Mouse (Mus musculus): ENCODE data around the gene Rapgef1. TPM values are rescaled to one million over a fixed set of nuclear protein-coding genes. Genes with fewer than 3 reads are reported as not detected.

The Rapgef1 gene
- total RNA-seq (2014; fragmentation: Nextera tagmentation) (42.0 and 42.8 TPM in 2 replicates), total RNA-seq (2017) (24.3 and 25.4 TPM in 2 replicates), polyA plus RNA-seq (2012) (37.2 and 43.3 TPM in 2 replicates)

DNA sequence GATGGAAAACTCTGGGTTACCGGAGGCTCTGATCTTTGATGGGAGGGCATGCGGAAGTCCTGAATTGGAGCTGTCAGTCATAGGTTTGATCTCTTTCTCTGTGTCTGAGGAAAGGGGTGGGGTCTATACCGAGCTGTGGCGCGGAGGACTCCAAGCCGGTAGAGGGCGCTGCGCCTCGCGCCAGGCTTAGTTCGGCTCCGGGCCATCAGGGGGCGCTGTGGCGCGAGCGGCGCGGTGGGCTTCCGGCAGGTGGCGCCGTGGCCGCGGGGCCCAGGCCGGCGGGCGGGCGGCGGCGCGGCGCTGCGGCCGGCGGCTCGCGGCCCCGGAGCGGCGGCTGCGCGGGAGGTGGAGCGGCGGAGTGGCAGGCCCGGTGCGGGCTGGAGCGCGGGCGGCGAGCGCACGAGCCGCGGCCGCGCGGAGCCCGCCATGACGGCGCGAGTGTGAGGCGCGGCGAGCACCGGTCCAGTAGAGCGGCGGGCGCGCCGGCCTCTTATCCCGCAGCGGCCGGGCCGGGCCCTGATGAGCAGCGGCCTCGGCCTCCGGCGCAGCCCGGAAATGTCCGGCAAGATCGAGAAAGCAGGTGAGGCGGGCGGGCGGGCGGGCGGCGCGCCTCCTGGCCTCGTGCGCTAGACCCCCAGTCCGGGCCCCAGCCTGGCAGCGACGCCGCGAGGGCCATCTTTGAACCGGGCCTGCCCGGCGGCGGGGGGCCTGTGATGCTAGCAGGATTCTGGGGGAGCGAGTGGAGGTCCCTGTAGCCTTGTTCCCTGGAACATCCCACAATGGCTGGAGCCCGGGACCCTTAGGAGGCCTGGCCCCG lies at the start of gene Rapgef1:
Gene Rapgef1, plus strand, starts transcription at position 237 of the 817 bp plus-strand sequence.
- Histone ChIP-seq H3K4me3 (ENCODE audit: low read depth, low read length) (peak within 1 kb of the TSS; percentile 82), H3K27me3 (ENCODE audit: insufficient read depth, low read length) (peaks cover 15% of the 10 kb centered on the region), H3K9me3 (replicated peaks) (no peaks in the 10 kb centered on the region), H3K4me1 (ENCODE audit: insufficient read depth, low read depth, low read length) (peaks cover 50% of the 10 kb centered on the region), H3K36me3 (replicated peaks) (peaks cover 31% of the 10 kb centered on the region)
- TF ChIP-seq TAL1 (conservative IDR thresholded peaks at IDR 0.05; ENCODE audit: low read depth, low read length) (no peak), GATA2 (IDR thresholded peaks at IDR 0.05; ENCODE audit: borderline replicate concordance, low read depth, low read length) (no peak), POLR2AphosphoS5 (IDR thresholded peaks at IDR 0.05; ENCODE audit: insufficient replicate concordance, low read depth, low read length) (no peak), CTCF (IDR thresholded peaks at IDR 0.05; ENCODE audit: low read depth, low read length) (peak; percentile 99), GATA1 (IDR thresholded peaks at IDR 0.05; ENCODE audit: borderline replicate concordance, low read length) (no peak)
- ATAC-seq (ENCODE audit: extremely low read depth, insufficient number of reproducible peaks, low FRiP score, poor library complexity, severe bottlenecking): peak; percentile 28; the same call in 1 of the 2 replicates
- peak; percentile 70 for DNase-seq (ENCODE audit: low spot score)

- Histone ChIP-seq H3K36me3 (replicated peaks) (no peaks in the 10 kb centered on the region), H3K9me3 (replicated peaks) (no peaks in the 10 kb centered on the region), H3K27me3 (ENCODE audit: insufficient read depth, low read length) (peaks cover 18% of the 10 kb centered on the region), H3K4me3 (ENCODE audit: low read depth, low read length) (no peak overlapping the region), H3K4me1 (ENCODE audit: insufficient read depth, low read depth, low read length) (peaks cover 11% of the 10 kb centered on the region; the same call in 1 of the 2 replicates)
- DNase-seq (ENCODE audit: low spot score) (no peak), ATAC-seq (ENCODE audit: extremely low read depth, insufficient number of reproducible peaks, low FRiP score, poor library complexity, severe bottlenecking) (no peak)
- no peak for TF ChIP-seq GATA2 (IDR thresholded peaks at IDR 0.05; ENCODE audit: borderline replicate concordance, low read depth, low read length)
- no peak for TF ChIP-seq GATA1 (IDR thresholded peaks at IDR 0.05; ENCODE audit: borderline replicate concordance, low read length)
- TF ChIP-seq POLR2AphosphoS5 (IDR thresholded peaks at IDR 0.05; ENCODE audit: insufficient replicate concordance, low read depth, low read length): no peak
- no peak for TF ChIP-seq CTCF (IDR thresholded peaks at IDR 0.05; ENCODE audit: low read depth, low read length)
- TF ChIP-seq TAL1 (conservative IDR thresholded peaks at IDR 0.05; ENCODE audit: low read depth, low read length): no peak
Measured at GRCm38 (mm10) chr2:29571921-29572700, 47.4 kb upstream of the Rapgef1 start.

DNA sequence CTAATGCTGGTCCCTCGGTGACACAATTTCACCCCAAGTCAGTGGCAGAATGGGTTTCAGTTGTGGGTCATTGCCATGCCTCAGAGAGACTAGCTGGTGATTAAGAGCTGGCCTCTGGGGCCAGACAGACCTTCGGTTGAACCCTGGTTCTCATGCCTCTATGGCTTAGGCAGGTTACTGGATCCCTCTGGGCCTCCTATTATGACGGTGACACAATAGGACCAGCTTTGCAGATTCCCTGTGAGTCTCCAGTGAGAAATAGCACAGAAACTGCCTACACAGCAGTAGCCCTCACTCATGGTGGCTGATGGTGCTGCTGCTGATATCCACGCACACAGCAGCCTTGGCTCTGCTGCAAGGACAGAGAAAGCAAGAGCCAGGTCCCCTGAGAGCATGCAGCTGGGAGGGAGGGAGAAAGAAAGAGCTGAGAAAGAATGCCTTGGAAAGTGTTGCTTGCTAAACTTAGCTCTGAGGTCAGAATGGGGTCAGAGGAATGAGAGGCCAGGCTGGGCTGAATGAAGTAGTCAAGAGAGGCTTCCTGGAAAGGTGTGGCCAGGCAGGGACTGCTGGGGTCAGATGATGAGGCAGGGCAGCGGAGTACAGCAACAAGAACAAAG lies 46.6 kb upstream of the Rapgef1 start:
- Histone ChIP-seq H3K4me3 (ENCODE audit: low read depth, low read length) (no peak overlapping the region), H3K9me3 (replicated peaks) (no peaks in the 10 kb centered on the region), H3K4me1 (ENCODE audit: insufficient read depth, low read depth, low read length) (peaks cover 6% of the 10 kb centered on the region; the same call in 1 of the 2 replicates), H3K36me3 (replicated peaks) (no peaks in the 10 kb centered on the region), H3K27me3 (ENCODE audit: insufficient read depth, low read length) (peaks cover 11% of the 10 kb centered on the region)
- TF ChIP-seq TAL1 (conservative IDR thresholded peaks at IDR 0.05; ENCODE audit: low read depth, low read length) (no peak), GATA2 (IDR thresholded peaks at IDR 0.05; ENCODE audit: borderline replicate concordance, low read depth, low read length) (no peak)
- ATAC-seq (ENCODE audit: extremely low read depth, insufficient number of reproducible peaks, low FRiP score, poor library complexity, severe bottlenecking) (no peak), DNase-seq (ENCODE audit: low spot score) (no peak)

DNA sequence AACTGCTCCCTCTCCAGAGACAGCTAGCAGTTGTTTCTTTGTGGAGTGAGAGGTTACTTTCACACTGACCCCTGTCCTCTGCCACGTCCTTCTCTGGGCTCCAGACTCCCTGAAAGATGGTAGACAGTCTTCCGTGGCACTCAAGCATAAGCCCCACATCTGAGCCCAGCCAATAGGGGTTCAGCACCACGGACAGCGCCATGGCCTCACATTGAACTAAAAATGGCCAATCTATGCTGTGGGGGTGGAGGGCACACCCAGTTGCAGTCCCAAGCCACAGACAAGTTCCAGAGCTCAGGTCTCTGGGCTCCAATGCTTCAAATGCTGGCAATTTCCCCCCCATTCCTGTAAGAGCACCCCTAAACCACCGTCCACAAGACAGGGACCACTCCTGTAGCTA lies 45.9 kb upstream of the Rapgef1 start:
- H3K27me3 ChIP-seq (ENCODE audit: insufficient read depth, low read length): peaks cover 6% of the 10 kb centered on the region
- peak; percentile 46 for DNase-seq (ENCODE audit: low spot score)
- TF ChIP-seq CTCF (IDR thresholded peaks at IDR 0.05; ENCODE audit: low read depth, low read length) (no peak), POLR2AphosphoS5 (IDR thresholded peaks at IDR 0.05; ENCODE audit: insufficient replicate concordance, low read depth, low read length) (no peak), TAL1 (conservative IDR thresholded peaks at IDR 0.05; ENCODE audit: low read depth, low read length) (no peak)
- H3K36me3 ChIP-seq (replicated peaks): no peaks in the 10 kb centered on the region
- no peak overlapping the region for H3K4me3 ChIP-seq (ENCODE audit: low read depth, low read length)
- no peak; the same call in 1 of the 2 replicates for ATAC-seq (ENCODE audit: extremely low read depth, insufficient number of reproducible peaks, low FRiP score, poor library complexity, severe bottlenecking)
- no peaks in the 10 kb centered on the region for H3K4me1 ChIP-seq (ENCODE audit: insufficient read depth, low read depth, low read length)
- no peaks in the 10 kb centered on the region for H3K9me3 ChIP-seq (replicated peaks)

DNA sequence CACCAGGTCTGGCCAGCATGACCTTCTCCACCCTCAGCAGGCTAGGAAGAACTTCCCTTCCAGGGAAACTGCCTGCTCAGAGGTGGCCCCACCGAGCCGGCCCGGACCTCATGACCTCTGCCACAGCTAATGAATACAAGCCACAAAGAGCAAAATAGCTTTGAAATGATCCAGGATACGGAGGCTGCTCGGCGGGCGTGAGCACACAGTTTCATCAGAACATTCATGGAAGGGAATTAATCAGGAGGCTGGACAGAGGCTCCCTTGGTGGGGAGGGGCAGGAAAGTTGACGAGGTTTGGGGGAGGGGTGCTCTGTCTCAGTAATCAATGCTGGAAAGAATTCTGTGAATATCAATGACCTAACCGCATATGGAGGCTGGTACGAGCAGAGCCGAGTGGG lies 45.3 kb upstream of the Rapgef1 start:
- ATAC-seq (ENCODE audit: extremely low read depth, insufficient number of reproducible peaks, low FRiP score, poor library complexity, severe bottlenecking) (no peak), DNase-seq (ENCODE audit: low spot score) (no peak)
- H3K36me3 ChIP-seq (replicated peaks): no peaks in the 10 kb centered on the region
- no peak overlapping the region for H3K4me3 ChIP-seq (ENCODE audit: low read depth, low read length)
- H3K4me1 ChIP-seq (ENCODE audit: insufficient read depth, low read depth, low read length): no peaks in the 10 kb centered on the region
- peaks cover 6% of the 10 kb centered on the region for H3K27me3 ChIP-seq (ENCODE audit: insufficient read depth, low read length)
- no peaks in the 10 kb centered on the region for H3K9me3 ChIP-seq (replicated peaks)
- TF ChIP-seq GATA2 (IDR thresholded peaks at IDR 0.05; ENCODE audit: borderline replicate concordance, low read depth, low read length) (no peak), CTCF (IDR thresholded peaks at IDR 0.05; ENCODE audit: low read depth, low read length) (no peak), TAL1 (conservative IDR thresholded peaks at IDR 0.05; ENCODE audit: low read depth, low read length) (no peak), POLR2AphosphoS5 (IDR thresholded peaks at IDR 0.05; ENCODE audit: insufficient replicate concordance, low read depth, low read length) (no peak), GATA1 (IDR thresholded peaks at IDR 0.05; ENCODE audit: borderline replicate concordance, low read length) (no peak)

GRCm38 (mm10) chr2:29582415-29582814 lies 37.1 kb upstream of the Rapgef1 start:
- H3K27me3 ChIP-seq (ENCODE audit: insufficient read depth, low read length): peaks cover 15% of the 10 kb centered on the region
- DNase-seq (ENCODE audit: low spot score): peak; percentile 44
- peak; percentile 83 for TF ChIP-seq CTCF (IDR thresholded peaks at IDR 0.05; ENCODE audit: low read depth, low read length)
- no peak for TF ChIP-seq POLR2AphosphoS5 (IDR thresholded peaks at IDR 0.05; ENCODE audit: insufficient replicate concordance, low read depth, low read length)
- no peak for TF ChIP-seq GATA1 (IDR thresholded peaks at IDR 0.05; ENCODE audit: borderline replicate concordance, low read length)
- no peak for TF ChIP-seq TAL1 (conservative IDR thresholded peaks at IDR 0.05; ENCODE audit: low read depth, low read length)

More at GRCm38 (mm10) chr2:29582415-29582814, 37.1 kb upstream of the Rapgef1 start:
- no peak for ATAC-seq (ENCODE audit: extremely low read depth, insufficient number of reproducible peaks, low FRiP score, poor library complexity, severe bottlenecking)
- no peaks in the 10 kb centered on the region for H3K36me3 ChIP-seq (replicated peaks)
- H3K4me3 ChIP-seq (ENCODE audit: low read depth, low read length): no peak overlapping the region
- H3K9me3 ChIP-seq (replicated peaks): no peaks in the 10 kb centered on the region
- H3K4me1 ChIP-seq (ENCODE audit: insufficient read depth, low read depth, low read length): no peaks in the 10 kb centered on the region

Data from G1E (cell line).